Mouse (Mus musculus) induced T-regulatory cell, adult 2 months (primary cell): ENCODE measurements around the gene Prkn.

ENCODE experiments used
- DNase-seq: peaks from one replicate; pipeline ENCODE4 v3.0.0-alpha.2; 2012; ENCODE audit warnings: low read depth

Gene Prkn

DNA sequence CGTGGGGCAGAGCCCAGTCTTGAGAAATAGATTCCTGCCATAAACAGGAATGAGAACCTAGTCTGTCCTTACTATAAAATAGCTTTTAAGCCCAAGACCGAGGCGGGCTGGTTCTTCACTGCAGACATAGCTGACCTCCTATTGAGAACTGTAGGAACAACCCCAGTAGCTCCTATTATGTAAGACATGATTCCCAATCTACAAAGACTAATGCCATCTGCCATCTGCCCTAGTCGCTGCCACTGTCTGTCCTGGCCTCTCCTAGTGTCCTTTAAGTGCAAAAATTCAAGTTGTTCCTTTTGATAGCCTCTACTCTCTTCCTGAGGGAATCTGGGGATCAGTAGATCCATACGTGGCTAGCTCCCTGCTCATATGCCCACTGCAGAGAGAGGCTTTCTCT is 1074.3 kb downstream of the Prkn start:
- no peak for DNase-seq

GRCm38 (mm10) chr17:11918123-11918801 is 1078.1 kb downstream of the Prkn start:
- DNase-seq: peak; percentile 1

DNA sequence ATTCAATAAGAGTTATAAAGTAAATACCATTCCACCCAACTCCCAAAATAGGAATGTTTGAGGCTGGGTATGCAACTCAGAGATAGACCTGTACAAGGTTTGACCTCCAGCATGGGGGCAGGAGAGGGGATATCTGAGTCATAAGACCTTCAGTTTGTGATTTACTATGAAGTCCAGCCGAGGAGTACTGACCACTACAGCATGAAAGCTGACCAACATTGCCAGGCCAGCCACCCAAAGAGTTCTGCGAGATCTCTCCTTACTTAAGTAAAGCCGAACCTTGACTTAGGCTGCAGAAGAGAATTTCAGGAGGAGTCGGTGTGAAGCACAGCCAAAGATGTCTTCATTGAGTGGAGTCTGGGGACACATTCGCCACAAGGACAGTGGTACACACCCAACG is 1079.4 kb downstream of the Prkn start:
- no peak for DNase-seq

DNA sequence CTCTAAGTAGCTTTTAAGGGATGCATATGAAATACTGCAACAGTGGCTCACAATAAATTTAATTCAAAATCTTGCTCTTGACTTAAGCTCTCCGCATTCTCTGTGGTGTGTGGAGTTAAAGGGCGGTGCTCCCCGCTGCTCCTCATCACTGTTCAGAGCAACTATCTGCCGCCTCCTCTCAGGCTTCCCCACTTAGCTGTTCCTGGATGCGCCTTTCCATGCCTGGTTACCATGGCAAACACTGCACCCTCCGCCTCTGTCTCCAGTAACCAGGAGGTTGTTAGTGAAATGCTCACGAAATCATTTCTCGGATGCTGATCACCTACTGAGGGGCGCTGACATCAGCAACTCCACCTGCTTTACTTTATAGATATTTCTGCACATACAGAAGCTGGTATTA is 1080.8 kb downstream of the Prkn start:
- DNase-seq: no peak

- DNase-seq: no peak
Measured at GRCm38 (mm10) chr17:11923989-11924388, 1083.8 kb downstream of the Prkn start.

DNA sequence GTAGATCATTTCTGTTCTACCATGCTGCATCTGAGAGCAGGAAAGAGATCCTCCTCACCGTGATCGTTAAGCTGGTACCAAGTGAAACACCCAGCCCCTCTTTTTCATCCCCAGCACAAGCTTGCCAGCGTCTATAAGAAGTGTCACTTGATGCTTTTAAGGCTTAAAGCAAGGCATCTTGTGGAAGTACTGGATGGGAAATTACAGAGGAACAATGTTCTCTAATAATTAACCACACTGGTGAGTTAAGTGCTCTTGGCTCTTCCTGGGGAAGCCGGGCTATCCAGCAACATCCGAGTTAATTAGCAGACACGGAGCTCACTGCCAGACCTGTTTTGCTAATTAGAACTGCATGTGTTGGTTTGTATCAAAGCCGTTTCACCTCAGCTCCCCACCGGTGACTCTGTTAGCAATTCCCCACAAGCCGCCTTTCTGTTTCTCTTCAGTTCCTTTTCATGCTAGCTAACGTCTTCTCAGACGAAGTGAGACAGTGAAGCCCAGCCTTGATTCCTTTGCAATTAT is 1086.7 kb downstream of the Prkn start:
- no peak for DNase-seq

GRCm38 (mm10) chr17:11931641-11932040 is 1091.5 kb downstream of the Prkn start:
- no peak for DNase-seq

- DNase-seq: no peak
Measured at GRCm38 (mm10) chr17:11933737-11934136, 1093.6 kb downstream of the Prkn start.

DNA sequence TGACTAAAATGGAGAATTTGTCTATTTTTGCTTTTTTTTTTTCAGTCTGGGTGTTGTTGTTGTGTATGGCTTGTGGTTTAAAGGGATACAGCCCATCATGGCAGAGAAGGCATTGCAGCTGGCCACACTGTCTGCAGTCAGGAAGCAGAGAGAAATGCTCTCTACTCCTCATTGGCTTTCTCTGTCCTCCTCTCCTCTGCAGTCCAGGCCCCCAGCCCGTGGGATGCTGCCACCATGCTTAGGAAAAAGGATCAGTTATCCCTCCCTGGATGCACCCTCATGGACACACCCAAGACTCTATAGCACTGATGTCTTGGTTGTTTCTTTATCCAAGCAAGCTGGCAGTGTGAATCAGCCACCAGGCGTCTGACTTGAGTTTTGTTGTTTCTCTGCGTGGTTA is 1107.3 kb downstream of the Prkn start:
- no peak for DNase-seq

DNA sequence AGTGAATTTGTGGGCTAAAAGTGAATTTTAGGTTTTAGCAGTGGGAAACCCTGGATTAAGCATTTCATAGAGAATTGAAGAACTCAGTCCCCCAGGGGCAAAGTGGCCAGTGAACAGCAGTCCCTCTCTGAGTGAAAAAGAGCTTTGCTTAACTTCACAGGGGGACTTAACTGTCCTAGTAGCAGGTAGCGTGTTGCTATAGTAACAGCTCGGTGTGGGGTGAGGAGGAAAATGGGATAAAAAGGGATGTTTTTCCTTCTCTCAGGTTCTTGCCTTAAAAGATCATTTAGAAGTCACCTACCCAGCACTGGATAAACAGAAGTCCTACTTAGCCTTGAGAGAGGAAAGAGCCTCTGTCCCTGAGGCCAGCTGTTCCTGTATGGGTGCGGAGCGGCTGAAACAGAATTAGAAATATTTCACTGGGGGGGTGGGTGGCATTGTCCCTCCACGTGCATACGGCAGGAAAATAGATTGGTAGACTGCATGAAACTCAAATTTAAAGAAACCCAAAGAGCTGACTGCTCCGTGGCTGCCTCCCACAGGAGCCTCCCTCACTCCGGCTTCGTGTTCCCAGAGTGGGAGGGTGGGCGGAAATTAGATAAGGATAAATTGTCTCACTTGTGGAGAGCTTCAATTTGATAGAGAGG is 1109.5 kb downstream of the Prkn start:
- DNase-seq: no peak

DNA sequence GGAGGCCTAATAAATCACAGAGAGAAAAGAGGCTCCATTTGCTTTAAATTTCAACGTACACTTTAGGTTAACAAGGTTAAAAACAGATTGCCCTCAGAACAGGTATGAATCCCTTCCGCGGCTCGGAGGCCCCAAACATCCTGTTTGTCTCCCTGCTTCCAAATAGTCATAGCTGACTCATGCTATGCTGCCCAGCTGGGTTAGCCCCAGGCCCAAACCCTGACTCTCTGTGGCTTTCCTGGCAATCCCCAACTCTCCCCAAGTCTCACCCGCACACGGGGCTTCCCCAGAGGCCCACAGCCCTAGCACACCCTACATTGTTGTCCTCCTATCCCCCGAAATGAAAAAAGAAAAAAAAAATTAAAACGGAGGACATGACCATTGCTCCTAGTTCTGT is 1110.0 kb downstream of the Prkn start:
- no peak for DNase-seq

DNA sequence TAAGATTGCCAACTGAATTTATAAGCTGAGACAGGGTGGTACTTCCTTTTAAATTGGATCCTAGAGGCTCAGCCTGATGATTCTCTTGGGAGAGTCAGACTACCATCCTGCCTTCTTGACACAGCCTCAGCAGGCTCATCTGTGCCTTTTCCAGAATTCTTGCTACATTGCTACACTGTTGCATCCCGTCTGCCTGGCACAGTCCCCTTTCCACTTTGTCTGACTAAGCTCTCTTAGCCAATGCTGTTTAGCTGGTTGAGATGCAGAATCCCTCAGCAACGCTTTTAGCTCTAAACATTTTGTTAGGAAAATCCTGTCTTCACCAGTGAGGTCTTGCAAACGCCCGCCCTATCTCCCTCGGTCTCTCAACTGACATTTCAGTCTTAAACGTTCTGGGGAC is 1115.1 kb downstream of the Prkn start:
- DNase-seq: no peak

DNA sequence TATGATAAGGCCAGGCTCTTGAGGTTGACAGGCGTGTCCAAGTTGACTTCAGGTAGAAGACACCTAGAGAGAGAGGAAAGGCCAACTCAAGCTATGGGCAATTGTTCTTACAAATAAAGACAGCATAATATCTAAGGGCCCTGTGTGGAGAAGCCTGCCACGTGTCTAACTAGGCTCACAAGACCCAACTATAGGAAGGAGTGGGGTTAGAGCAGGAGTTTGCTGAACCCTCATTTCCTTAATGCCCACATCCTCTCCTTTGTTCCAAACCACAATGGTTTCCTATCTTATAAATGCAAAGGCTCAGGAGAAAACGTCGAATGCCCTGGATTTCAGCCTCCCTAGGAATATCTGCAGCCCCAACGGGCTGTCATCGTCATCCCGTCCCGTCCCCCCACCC is 1120.3 kb downstream of the Prkn start:
- no peak for DNase-seq

DNA sequence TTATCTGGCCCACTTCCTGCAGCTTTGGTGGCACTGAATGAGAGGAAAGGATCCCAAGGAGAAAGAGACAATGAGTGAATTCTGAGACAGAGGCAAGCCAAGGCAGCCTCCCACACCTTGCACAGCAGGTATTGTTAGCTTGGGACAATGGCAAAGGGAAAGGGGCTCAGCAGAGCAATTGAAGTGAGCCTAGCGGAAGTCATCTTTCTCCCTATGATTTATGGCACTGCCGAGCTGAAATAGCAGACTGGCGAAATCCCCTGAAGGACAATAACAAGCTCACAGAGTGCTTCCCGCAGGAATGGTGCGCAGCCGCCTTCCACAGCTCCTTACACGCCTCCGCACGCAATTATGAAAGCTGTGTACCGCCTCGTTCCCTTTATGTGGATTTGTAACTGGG is 1122.6 kb downstream of the Prkn start:
- DNase-seq: no peak

DNA sequence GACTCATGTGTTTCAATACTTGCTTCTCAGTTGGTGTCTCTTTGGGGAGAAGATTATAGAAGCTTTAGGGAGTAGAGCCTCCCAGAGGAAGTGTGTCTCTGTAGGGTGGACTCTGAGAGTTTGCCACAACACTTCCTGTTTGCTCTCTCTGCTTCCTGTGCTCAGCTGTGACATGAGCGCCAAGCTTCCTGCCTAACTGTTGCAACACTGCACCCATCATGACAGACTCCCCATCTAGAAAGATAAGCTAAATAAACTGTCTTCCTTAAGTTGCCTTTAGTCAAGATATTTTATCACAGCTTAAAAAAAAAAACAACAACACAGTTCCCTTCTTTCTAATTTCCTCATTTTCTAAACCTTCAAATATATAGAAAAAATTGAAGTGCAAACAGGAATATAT is 1130.0 kb downstream of the Prkn start:
- no peak for DNase-seq

DNA sequence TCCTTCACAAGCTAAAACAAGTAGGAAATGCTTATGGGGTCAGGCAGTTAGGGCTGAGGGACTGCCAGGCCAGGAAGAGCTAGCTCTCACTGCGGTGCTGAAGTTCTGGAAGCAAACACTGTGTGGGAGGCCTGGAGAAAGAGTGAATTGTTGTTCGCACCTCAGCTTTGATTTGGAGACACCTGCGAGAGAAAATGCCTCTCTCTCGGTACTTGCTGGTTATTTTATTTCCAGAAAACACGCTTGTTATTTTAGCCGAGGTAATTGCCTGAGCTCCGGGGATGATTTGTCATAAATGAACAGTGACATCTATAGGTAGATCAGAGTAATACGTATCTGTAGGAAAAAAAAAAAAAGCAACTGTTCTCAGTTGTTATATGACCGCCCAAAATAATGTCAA is 1132.4 kb downstream of the Prkn start:
- peak; percentile 13 for DNase-seq

DNA sequence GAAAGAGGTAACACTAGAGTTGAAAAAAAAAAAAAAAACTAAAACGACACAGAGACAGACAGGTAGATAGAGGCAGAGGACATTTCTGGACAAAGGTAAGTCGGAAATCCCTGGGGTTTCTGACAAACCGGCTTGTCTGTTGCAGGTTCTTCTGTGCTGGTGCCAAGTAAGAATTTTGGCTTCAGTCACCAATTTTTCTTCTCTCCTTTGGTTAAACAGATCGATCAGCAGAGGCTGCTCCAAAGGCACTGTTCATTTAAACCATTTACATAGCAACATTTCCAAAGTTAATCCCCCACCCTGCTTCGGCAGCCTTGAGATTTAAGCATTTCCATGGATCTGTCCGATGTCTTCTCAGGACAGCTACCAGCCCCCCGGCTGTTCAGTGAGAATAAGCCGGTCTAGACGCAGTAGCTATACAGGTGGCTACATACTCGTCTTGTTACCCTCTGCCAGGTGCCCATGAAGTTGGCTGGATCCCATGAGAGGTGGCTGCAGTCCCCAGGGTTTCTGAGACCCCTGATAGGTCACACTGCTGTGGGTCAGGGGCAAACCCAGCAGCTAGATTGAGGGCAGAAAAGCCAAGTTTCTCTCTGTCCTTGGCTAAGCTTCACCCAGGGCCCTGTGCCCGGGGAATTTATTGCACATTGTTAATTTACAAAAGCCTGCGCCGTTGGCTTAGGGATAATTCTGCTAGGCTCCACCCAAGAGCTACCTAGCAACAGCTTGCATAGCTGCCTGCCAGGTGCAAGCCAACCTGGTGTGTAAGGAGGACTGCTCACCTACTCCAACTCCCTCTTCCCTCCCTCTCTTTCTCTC is 1133.0 kb downstream of the Prkn start:
- no peak for DNase-seq

GRCm38 (mm10) chr17:11975062-11975607 is 1135.0 kb downstream of the Prkn start:
- DNase-seq: peak; percentile 28

GRCm38 (mm10) chr17:11978260-11978821 is 1138.2 kb downstream of the Prkn start:
- no peak for DNase-seq

DNA sequence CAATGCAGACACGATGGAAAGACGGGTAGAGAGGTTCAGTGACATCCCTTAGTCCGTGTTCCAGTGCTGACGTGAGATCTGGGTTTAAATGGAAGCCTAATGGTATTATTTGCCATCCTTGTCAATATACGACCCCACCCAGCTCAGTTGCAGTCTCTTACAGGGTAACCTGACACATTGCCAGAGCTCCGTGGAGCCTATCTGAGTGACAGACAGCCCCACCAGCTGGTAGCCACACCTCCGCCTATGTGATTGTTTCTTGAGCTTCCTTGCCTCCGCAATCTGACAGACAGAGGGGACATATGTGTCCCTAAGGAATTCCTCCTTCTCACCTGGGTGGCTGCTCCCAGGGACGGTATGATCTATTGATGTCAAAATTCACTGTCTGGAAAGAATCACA is 1141.5 kb downstream of the Prkn start:
- DNase-seq: no peak

GRCm38 (mm10) chr17:11988110-11988837 is 1148.1 kb downstream of the Prkn start:
- DNase-seq: no peak

DNA sequence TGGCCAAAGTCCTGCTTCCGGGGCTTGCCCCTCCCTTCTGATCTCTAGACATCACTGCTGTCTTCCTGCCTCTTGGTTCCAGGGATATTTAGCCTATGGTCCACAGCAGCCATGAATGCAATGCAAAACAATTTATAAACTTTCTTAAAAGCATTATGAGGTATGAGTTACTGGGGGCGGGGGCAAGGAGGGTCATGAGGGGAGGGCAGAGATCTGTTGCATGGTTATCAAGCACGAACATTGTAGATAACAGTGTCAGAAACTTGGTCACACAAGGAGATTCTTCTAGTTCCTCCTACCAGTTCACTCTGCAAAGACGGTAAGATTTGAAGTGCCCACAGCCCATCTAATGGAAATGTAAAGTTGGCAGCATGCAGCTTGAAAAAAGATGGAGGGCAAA is 1149.1 kb downstream of the Prkn start:
- DNase-seq: no peak
